Mouse (Mus musculus): ENCODE results near the gene Rps27. TPM values are rescaled to one million over a fixed set of nuclear protein-coding genes. Genes with fewer than 3 reads are reported as not detected.

The Rps27 gene
- total RNA-seq, 1 experiment from 2014 or later: 1,702 TPM

- DNase-seq: peak; percentile 96
Observed at GRCm38 (mm10) chr3:90231507-90232333, 18.3 kb upstream of the Rps27 start, which contains the start of gene Jtb. Gene Jtb, plus strand, starts transcription at chr3:90231597.

DNA sequence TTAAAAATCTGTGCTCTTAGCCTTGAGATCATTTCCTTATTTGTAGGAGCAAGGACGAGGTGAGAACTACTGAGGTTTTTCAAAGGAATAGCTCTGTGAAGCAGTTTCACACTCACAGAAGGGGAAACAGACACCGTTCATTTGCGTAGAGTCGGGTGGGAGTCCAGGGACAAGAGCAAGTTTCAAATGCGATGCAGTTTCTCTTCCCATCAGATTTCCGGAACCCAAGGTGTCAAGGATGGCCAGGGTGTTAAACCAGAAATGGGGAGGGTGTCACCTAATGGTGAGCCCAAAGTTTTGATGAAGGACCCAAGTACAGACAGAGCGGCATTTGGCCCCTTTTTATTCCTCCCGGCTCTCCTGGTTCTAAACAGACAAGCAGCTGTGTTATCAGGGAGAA, 17.6 kb upstream of the Rps27 start:
- no peak for DNase-seq

GRCm38 (mm10) chr3:90224331-90224730, 10.9 kb upstream of the Rps27 start:
- no peak for DNase-seq

GRCm38 (mm10) chr3:90222941-90223340, 9.5 kb upstream of the Rps27 start:
- no peak for DNase-seq

GRCm38 (mm10) chr3:90222455-90222854, 9.0 kb upstream of the Rps27 start:
- DNase-seq: no peak

DNA sequence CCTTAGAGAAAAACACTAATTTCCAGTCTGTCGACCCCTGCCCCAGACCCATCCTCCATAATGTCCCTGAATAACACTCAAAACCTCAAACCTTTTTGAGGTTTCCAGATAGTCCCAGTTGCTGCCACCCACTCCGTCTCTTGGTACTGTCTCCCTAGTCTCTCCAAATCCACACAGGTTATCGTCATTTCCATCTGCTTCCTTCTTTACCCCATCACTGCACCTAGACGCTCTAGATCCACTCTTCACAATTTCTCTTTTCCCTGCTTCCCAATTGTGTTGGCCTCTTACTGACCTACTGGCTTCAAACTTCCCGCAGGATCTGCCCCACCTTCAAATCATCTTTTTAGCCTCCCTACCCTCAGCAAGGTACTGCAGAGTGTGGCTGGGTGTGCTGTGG, 7.7 kb upstream of the Rps27 start:
- no peak for DNase-seq

GRCm38 (mm10) chr3:90220531-90220951, 7.1 kb upstream of the Rps27 start:
- peak; percentile 92 for DNase-seq

- DNase-seq: peak; percentile 66
Observed at GRCm38 (mm10) chr3:90220088-90220487, 6.6 kb upstream of the Rps27 start.

DNA sequence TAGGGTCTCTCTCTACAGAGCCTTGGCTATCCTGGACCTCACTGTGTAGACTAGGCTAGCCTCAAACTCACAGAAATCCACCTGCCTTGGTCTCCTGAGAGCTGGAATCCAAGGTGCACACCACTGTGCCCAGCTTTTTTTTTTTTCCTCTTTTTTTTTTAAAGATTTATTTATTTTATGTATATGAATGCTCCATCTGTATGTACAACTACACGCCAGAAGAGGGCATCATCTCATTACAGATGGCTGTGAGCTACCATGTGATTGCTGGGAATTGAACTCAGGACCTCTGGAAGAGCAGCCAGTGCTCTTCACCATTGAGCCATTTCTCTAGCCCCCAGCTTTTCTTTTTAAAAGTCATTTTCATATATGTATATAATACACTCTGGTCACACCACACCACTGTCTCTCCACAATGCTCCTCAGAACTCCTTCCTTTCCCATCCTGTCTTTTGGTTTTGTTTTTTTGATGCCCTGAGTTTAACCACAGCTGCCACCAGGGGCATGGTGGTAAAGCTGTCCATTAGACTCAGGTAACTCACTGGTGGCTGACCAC, 2.5 kb upstream of the Rps27 start:
- DNase-seq: no peak

GRCm38 (mm10) chr3:90213956-90214684, 669 bp upstream of the Rps27 start:
- peak; percentile 32 for DNase-seq

DNA sequence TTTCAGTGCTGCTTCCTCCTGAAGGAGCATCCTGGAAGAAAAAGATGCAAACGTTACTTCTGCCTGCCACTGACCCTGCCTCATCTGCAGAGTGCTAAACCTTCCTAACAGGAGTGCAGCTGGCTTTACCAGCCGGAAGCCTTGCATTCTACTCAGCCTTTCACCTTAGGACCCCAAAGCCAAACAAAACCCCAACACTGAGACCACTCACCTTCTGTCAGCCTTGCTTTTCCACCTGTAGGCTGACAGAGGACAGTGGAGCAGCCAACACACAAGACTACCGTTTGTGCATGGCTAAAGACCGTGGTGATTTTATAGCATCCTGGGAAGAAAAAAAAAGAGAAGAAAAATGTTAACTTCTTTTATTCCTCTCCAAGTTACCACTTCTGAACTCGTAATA, 728 bp downstream of the Rps27 start:
- no peak for DNase-seq

GRCm38 (mm10) chr3:90211475-90212398, 1.7 kb downstream of the Rps27 start:
- DNase-seq: no peak

GRCm38 (mm10) chr3:90209908-90210566, 3.4 kb downstream of the Rps27 start:
- no peak for DNase-seq

DNA sequence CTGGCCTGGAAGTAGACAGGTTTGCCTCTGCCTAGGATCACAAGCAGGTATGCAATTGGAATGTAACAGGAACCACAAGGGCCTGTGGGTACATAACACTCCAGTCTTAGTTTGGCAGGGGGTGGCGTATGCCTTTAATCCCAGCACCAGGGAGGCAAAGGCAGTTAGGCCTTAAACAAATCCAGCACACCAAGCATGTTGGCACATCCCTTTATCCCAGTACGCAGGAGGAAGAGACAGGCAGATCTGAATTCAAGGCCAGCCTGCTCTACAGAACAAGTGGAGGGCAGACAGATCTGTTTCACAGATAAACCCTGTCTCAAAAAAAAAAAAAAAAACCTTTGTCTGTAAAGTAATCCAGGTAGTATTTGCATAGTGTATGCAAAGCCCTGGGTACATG, 4.8 kb downstream of the Rps27 start:
- no peak for DNase-seq

DNA sequence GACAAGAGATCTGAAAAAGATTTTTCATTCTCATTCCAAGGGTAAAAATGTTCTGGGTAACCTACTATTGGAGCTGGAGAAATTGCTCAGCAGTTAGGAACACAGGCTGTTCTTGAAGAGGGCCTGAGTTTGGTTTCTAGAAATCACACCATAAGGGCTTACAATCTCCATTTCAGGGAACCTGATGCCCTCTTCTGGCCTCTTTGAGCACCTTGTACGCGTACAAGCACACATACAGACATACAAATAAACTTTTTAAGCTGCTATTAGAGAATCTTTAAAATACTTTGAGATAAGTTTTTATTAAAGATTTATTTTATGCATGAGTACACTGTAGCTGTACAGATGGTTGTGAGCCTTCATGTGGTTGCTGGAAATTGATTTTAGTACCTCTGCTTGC, 8.9 kb downstream of the Rps27 start:
- DNase-seq: no peak

DNA sequence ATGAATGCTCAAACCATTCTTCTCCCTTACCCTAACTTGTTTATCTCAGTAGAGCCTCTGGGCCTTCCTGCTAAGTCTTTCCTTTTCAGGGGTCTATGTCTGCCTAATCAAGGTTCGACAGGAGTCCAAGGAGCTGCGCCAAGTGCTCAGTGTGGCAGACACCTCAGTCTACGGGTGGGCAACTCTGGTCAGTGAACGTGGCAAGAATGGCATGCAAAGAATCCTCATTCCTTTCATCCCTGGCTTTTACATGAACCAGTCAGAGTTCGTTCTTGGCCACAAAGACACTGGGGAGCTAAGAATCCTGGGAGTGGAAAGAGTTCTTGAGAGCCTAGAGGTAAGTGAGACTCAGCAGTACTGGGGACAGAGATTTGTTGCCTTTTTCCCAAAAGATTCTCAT, 9.8 kb downstream of the Rps27 start:
- DNase-seq: no peak

DNA sequence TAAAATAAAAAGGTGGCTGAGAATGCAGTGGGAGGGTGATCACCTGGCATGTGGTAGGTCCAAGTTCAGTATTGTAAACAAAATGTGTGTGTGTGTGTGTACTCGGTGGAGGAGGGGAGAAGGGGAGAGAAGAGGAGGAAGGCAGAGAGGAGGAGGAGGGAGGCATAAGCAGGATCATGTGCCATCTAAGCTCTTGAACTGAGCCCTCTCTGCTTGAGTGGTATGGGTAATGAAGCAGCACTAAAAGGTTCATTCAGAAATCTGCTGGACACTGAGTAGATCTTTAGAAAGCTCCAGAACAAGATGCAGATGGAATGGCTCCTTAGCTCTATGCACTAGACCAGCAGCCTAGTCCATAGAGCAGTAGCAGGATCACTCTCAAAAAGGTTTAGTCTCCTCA, 10.6 kb downstream of the Rps27 start:
- no peak for DNase-seq

GRCm38 (mm10) chr3:90197548-90197947, 15.9 kb downstream of the Rps27 start:
- DNase-seq: no peak

GRCm38 (mm10) chr3:90195644-90196043, 17.8 kb downstream of the Rps27 start:
- DNase-seq: peak; percentile 37

- DNase-seq: no peak
Observed at GRCm38 (mm10) chr3:90194759-90195158, 18.7 kb downstream of the Rps27 start.

GRCm38 (mm10) chr3:90190859-90191510, 22.5 kb downstream of the Rps27 start:
- DNase-seq: no peak

Data from adrenal gland, postnatal 14 days (tissue).